Mouse (Mus musculus): ENCODE results near the gene Magel2.

Gene Magel2

GRCm38 (mm10) chr7:62376510-62377304, at the start of gene Magel2:
Gene Magel2, plus strand, starts transcription at chr7:62377010.
- no peak for DNase-seq (ENCODE audit: low spot score in 2 of 2)

GRCm38 (mm10) chr7:62345411-62345810, 31.4 kb upstream of the Magel2 start:
- no peak for DNase-seq (ENCODE audit: low spot score in 2 of 2)

- no peak for DNase-seq (ENCODE audit: low spot score in 2 of 2)
Measured at GRCm38 (mm10) chr7:62346269-62346668, 30.5 kb upstream of the Magel2 start, which contains the start of gene Ndn. Gene Ndn, plus strand, starts transcription at chr7:62346569.

- DNase-seq (ENCODE audit: low spot score in 2 of 2) = peak; percentile 56 to 76
Measured at GRCm38 (mm10) chr7:62348106-62348803, 28.6 kb upstream of the Magel2 start.

- DNase-seq (ENCODE audit: low spot score in 2 of 2) = peak in 1 of 2 experiments; percentile 7
Measured at GRCm38 (mm10) chr7:62348804-62349190, 28.0 kb upstream of the Magel2 start.

GRCm38 (mm10) chr7:62351266-62351665, 25.5 kb upstream of the Magel2 start:
- DNase-seq (ENCODE audit: low spot score in 2 of 2) = peak in 1 of 2 experiments; percentile 5

- no peak for DNase-seq (ENCODE audit: low spot score in 2 of 2)
Measured at GRCm38 (mm10) chr7:62365039-62365636, 11.7 kb upstream of the Magel2 start.

- DNase-seq (ENCODE audit: low spot score in 2 of 2) = no peak
Measured at GRCm38 (mm10) chr7:62366730-62367129, 10.1 kb upstream of the Magel2 start.

- DNase-seq (ENCODE audit: low spot score in 2 of 2) = no peak
Measured at GRCm38 (mm10) chr7:62375658-62376057, 1.2 kb upstream of the Magel2 start.

- no peak for DNase-seq (ENCODE audit: low spot score in 2 of 2)
Measured at GRCm38 (mm10) chr7:62377313-62377712, 503 bp downstream of the Magel2 start.

GRCm38 (mm10) chr7:62378529-62378928, 1.7 kb downstream of the Magel2 start:
- no peak for DNase-seq (ENCODE audit: low spot score in 2 of 2)

- no peak for DNase-seq (ENCODE audit: low spot score in 2 of 2)
Measured at GRCm38 (mm10) chr7:62382391-62382790, 5.6 kb downstream of the Magel2 start.

GRCm38 (mm10) chr7:62388291-62388690, 11.5 kb downstream of the Magel2 start:
- DNase-seq (ENCODE audit: low spot score in 2 of 2) = no peak

GRCm38 (mm10) chr7:62392202-62392601, 15.4 kb downstream of the Magel2 start:
- no peak for DNase-seq (ENCODE audit: low spot score in 2 of 2)

- peak; percentile 15 to 26 for DNase-seq (ENCODE audit: low spot score in 2 of 2)
Measured at GRCm38 (mm10) chr7:62406573-62407050, 29.8 kb downstream of the Magel2 start.

GRCm38 (mm10) chr7:62407803-62408202, 31.0 kb downstream of the Magel2 start:
- DNase-seq (ENCODE audit: low spot score in 2 of 2) = no peak

GRCm38 (mm10) chr7:62415222-62415621, 38.4 kb downstream of the Magel2 start:
- no peak for DNase-seq (ENCODE audit: low spot score in 2 of 2)

- DNase-seq (ENCODE audit: low spot score in 2 of 2) = no peak
Measured at GRCm38 (mm10) chr7:62416173-62416572, 39.4 kb downstream of the Magel2 start.

GRCm38 (mm10) chr7:62418346-62418745, 41.5 kb downstream of the Magel2 start:
- DNase-seq (ENCODE audit: low spot score in 2 of 2) = no peak

- peak in 1 of 2 experiments; percentile 3 for DNase-seq (ENCODE audit: low spot score in 2 of 2)
Measured at GRCm38 (mm10) chr7:62419105-62419492, 42.3 kb downstream of the Magel2 start.

- peak; percentile 66 to 76 for DNase-seq (ENCODE audit: low spot score in 2 of 2)
Measured at GRCm38 (mm10) chr7:62419493-62420360, 42.9 kb downstream of the Magel2 start, which contains the start of gene Mkrn3. Gene Mkrn3, minus strand, starts transcription at chr7:62420139.

Data from frontal cortex, postnatal 10 days (tissue).